Mouse (Mus musculus): ENCODE data around the gene Sgca.

GRCm38 (mm10) chr11:94985140-94985539 is 9.0 kb upstream of the Sgca start:
- no peak for TF ChIP-seq CTCF (IDR thresholded peaks at IDR 0.05; ENCODE audit: low read depth)
- no peak for TF ChIP-seq EP300 (IDR thresholded peaks at IDR 0.05; ENCODE audit: low read depth)

Measured in heart, postnatal 0 days (tissue).